Mouse (Mus musculus) gastrocnemius, adult 8-10 months (tissue): ENCODE data around the gene Ccdc158. TPM values are rescaled to one million over a fixed set of nuclear protein-coding genes. Genes with fewer than 3 reads are reported as not detected.

Experiments
- DNase-seq, 2 experiments: peaks; one replicate each; pipeline ENCODE4 v3.0.0; 2022; ENCODE audit warnings: low spot score in 2 of 2
- total RNA-seq, 4 experiments: library from RNA; stranded (reverse); gene quantifications; 2 replicates each; pipeline ENCODE4 v1.2.4; 2022

Gene Ccdc158
- total RNA-seq, 4 experiments from 2014 or later, result 0.43 to 1.4 (median 0.86) TPM

- DNase-seq, result no peak
Observed at GRCm38 (mm10) chr5:92688124-92688523, 13.1 kb upstream of the Ccdc158 start.

GRCm38 (mm10) chr5:92684715-92685460, 9.8 kb upstream of the Ccdc158 start:
- no peak for DNase-seq

DNA sequence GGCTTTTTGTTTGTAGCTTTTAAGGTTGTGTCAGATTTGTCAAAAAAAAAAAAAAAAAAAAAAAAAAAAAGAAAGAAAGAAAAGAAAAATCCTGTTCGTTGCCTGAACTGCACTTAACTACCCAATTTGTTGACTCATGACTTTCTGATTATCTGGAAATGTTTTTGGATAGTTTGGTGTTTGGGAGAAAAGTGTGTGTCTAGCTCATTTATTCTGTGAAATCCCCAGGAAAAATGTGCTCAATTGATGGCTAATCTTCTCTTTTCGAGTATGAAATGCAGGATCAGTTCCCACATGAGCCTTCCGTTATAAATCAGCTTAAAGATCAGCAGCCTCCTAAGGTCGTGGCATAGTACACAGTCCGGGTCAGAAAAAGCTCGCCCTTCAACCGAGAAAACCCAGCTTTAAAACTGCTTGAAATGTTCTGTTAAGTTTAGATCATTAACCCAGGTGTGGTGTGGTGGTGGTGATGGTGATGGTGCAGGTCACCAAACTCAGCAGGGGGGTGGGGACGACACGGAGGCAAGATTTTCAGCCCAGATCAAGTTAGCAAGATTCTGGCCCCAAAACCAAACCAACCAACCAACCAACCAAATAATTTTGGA, 8.9 kb upstream of the Ccdc158 start:
- DNase-seq, result no peak

DNA sequence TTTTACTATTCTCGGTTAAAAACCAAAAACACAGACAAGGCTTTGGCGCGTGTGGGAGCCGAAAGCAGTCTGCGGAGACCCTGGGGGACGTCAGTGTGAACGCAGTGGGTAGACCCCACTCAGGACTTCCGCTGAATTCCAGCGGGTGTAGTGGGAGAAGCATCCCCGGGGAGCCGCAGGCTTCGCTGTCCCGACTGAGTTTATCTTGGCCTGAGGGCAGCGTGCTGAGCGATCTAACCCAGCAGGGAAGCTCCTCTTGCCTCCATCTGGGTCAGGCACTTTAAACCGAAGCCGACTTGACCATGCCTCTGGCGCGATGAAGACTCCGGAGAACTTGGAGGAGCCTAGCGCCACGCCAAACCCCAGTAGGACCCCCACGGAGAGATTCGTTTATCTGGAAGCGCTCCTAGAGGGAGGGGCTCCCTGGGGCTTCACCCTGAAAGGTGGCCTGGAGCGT, 8.3 kb upstream of the Ccdc158 start, which contains the start of gene Shroom3:
Gene Shroom3, plus strand, starts transcription at position 85 of the 457 bp plus-strand sequence.
- DNase-seq, result no peak

GRCm38 (mm10) chr5:92682621-92683348, 7.7 kb upstream of the Ccdc158 start:
- DNase-seq, result no peak

DNA sequence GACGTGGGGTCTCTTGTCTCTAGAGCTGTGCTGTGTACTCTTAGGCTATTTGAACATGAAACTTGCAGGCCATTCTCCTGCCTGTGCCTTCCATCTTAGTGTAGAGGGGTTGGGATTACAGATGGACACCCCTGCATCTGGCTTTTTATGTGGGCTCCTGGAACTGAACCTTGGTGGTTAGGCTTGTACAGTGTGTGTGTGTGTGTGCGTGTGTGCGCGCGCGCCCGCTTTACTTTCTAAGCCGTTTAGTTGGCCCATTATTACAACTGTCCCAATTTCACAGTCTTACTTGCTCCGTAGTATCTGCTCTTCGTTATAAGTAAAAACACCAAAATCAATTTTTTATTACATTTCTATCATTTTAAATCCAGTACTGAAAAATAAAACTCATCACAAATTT, 6.8 kb upstream of the Ccdc158 start:
- DNase-seq, result no peak

DNA sequence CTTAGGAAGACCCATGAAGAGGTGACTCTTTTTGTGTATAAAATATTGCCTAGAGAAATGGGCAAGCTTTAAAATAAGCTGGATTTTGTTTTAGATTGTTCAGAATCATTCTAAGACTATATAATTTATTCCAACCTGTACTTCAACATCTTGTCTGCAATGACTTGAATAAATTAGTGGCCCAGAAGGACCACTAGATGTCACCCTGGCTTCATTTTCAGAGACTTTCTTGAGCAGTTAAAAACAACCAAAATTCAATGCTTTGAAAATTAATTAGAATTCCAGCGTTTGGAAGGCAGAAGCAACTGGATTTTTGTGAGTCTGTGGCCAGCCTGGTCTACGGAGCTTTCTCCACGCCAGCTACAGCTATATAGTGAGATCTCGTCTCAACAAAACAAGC, 4.4 kb upstream of the Ccdc158 start:
- DNase-seq, result no peak

- DNase-seq, result no peak
Observed at GRCm38 (mm10) chr5:92675574-92675920, 476 bp upstream of the Ccdc158 start.

DNA sequence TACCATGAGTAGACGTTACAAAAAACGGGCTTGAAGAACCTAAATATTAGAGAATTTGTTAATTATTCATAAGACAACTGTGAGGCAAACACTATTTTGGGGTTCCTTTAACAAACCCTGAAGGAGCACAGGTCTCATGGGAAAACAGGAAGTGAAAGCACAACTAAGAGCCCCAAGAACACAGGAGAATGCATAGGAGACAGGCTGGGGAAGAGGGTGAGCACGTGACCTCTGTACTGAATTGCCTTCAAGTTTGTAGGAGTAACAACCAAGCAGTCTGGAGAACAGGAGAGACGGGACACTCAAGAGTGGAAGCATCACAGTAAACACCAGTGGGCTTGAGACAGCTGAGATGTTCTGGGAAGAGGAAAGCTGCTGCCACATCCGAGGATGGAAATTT, 8.2 kb downstream of the Ccdc158 start:
- no peak for DNase-seq

- no peak for DNase-seq
Observed at GRCm38 (mm10) chr5:92664321-92664720, 10.8 kb downstream of the Ccdc158 start.

GRCm38 (mm10) chr5:92656256-92656655, 18.8 kb downstream of the Ccdc158 start:
- peak; percentile 46 for DNase-seq

DNA sequence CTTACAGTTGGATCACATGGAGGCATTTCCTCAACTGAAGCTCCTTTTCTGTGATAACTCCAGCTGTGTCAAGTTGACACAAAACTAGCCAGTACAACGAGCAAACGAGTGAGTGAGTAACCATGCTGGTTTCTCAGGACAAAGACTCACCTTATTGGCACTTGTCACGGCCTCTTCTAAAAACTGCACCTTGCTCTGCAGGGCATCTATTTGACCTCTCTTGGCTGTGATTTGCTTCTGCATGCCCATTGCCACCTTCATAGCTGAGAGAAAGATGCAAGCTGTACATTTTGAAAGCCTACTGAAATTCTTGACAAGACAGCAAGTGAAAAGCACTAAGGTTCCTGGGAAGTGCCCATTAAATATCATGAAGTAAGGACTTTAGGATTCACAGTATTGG, 34.2 kb downstream of the Ccdc158 start:
- no peak for DNase-seq

DNA sequence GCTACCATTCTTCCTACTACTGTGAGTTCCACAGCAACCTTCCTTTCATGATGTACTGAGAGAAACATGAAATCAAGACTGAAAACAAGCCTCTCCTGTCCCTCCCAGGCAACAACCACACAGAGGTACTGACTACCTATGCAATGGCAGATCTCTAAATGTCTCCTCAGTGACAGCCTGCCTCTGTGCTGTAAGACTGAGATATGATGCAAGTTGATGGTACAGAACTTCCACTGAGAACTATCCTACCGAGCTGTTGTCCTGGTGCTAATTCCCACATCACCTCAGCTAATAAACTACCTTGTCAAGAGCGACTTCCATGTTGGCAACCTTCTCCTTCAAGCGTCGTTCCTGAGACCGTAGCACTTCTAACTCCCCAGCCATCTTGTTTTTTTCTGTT, 39.2 kb downstream of the Ccdc158 start:
- DNase-seq, result no peak

DNA sequence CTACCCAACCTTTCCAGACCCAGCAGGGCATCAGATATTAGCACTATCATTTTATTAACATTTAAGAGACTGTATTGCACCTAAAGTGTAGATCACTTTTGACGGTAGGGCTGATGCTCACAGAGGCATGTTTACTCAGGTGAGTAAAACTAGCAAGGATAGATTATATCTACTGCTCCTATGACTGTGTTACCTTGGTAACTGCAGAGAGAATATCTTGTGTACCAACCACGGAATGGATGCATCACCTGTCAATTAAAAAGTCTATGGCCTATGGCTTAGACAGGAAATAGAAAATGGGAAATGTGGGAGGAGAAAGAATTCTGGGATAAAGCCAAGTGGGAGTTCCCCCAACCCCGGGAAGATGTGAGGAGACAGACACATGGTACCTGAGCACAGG, 40.2 kb downstream of the Ccdc158 start:
- no peak for DNase-seq

- no peak for DNase-seq
Observed at GRCm38 (mm10) chr5:92633526-92633925, 41.5 kb downstream of the Ccdc158 start.

GRCm38 (mm10) chr5:92627896-92628295, 47.2 kb downstream of the Ccdc158 start:
- peak; percentile 16 to 36 for DNase-seq

GRCm38 (mm10) chr5:92621883-92622282, 53.2 kb downstream of the Ccdc158 start:
- no peak for DNase-seq

- DNase-seq, result no peak
Observed at GRCm38 (mm10) chr5:92612756-92613155, 62.3 kb downstream of the Ccdc158 start.

DNA sequence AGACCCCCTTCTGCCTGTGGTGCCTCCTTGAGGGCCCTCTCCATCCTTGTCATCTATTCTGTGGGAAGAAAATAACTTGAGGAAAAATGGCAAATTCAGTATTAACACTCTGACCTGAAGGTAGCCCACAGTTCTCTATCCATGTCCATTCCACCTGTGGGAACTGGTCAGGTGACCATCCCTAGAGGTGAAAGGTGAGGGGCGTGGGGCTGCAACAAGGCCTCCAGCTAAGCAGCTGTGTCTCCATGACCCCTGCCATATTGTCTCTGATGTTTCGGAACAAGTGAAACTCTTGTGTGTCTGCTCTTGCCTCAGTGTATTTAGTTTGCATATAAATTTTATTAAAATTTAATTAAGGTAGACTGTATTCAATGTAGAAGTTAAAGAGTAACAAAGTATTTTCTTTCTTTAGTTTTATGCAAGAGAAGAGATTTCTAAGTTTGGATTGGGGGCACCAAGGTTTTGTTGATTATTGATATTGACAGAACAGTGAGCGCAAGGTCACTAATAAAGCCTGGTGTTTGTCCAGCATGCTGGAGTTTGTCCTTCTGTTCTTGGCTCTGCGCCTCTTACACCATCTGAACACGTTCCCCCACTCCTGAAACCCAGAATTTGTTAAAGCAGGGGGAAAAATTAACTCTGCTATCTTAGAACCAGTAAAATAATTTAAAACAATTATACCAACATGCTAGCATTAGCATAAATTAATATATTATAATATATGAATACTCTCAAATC, 67.4 kb downstream of the Ccdc158 start:
- DNase-seq, result no peak

DNA sequence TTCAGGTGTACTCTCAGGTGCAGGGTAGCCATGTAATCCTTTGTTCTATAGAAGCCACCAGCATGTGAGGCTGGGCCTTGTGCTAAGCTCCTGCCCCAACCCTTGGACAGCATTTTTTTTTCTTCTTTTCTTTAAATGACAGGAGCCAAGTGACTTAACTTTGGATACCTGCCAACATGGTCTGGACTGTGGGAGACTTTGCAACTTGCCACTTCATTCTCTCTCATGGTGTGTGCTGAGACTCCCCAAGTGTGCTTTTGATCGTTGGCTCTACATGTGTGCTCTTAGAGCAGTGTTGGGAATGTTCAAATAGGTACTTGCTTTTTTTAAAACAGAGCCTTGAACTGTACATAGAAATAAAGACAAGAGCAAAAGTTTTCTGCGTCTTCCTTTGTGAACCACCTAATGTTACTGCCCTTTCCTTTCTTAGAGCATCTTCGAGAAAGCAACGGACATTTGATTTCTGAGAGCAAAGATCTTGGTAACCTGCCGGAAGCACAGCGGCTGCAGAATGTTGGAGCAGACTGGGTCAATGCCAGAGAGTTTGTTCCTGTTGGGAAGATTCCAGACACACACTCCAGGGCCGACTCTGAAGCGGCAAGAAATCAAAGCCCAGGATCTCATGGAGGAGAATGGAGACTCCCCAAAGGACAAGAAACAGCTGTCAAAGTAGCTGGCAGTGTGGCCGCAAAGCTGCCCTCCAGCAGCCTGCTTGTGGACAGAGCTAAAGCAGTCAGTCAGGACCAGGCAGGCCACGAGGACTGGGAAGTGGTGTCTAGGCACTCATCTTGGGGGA, 70.4 kb downstream of the Ccdc158 start:
- peak in 1 of 2 experiments; percentile 10 for DNase-seq
